Mouse (Mus musculus): ENCODE data around the gene Musk. TPM values are rescaled to one million over a fixed set of nuclear protein-coding genes. Genes with fewer than 3 reads are reported as not detected.

Gene Musk
- polyA plus RNA-seq, 1 experiment from 2014 or later: 0.21 TPM

DNA sequence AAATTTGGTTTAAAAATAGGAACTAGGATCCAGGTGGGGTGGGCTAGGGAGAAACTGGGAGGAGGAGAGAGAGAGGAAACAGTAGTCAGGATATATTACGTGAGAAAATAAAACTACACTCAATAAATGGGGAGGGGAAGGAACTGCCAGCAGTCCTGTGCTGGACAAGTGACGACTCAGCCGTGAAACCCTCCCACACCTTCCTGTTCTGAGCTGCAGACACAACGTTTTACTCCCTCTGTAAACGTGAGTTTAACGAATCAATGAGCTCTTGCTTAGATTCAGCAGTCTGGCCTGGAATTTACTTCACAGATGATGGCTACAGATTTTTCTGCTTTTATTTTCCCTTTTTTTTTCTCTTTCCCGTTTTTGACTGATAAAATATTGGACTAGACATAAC lies 18.8 kb downstream of the Musk start:
- H3K27me3 ChIP-seq (replicated peaks; ENCODE audit: control insufficient read depth, insufficient read depth, low read length): no peaks in the 10 kb centered on the region
- H3K27ac ChIP-seq (ENCODE audit: low read depth, low read length): no peak overlapping the region
- H3K9me3 ChIP-seq (ENCODE audit: control insufficient read depth): no peaks in the 10 kb centered on the region
- H3K4me1 ChIP-seq (replicated peaks; ENCODE audit: control insufficient read depth, insufficient read depth, low read length): no peaks in the 10 kb centered on the region
- WGBS: 24% methylated on average over 7 of the region's 7 CpGs
- H3K4me3 ChIP-seq (ENCODE audit: low read depth, low read length): no peak overlapping the region
- ATAC-seq: no peak
- no peak overlapping the region for H3K4me2 ChIP-seq (replicated peaks; ENCODE audit: low read depth)
- H3K36me3 ChIP-seq (ENCODE audit: control insufficient read depth, insufficient read depth): no peaks in the 10 kb centered on the region
- no peak overlapping the region for H3K9ac ChIP-seq (ENCODE audit: low read depth, low read length)
- no peak for TF ChIP-seq CTCF (IDR thresholded peaks at IDR 0.05; ENCODE audit: low read depth)

DNA sequence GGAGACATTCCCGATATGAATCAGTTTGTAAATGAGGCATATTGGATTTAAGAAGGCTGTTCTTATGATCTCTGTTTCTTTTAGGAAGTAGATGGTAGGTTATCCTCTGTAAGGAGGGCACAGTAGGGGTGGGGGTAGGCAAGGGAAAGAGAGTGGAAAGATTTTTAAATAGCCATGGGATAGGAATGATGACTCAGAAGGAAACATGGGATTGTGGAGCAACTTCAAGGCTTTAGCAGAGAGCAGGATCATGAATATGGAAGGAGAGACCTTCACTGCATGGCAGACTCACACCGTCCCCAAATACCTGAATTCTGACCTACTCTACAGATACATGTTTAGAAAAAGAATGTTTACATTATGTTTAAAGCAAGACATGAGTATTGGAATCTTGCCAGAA lies 21.7 kb downstream of the Musk start:
- Histone ChIP-seq H3K9me3 (ENCODE audit: control insufficient read depth) (no peaks in the 10 kb centered on the region), H3K36me3 (ENCODE audit: control insufficient read depth, insufficient read depth) (no peaks in the 10 kb centered on the region), H3K9ac (ENCODE audit: low read depth, low read length) (no peak overlapping the region), H3K27ac (ENCODE audit: low read depth, low read length) (no peak overlapping the region), H3K4me2 (replicated peaks; ENCODE audit: low read depth) (no peak overlapping the region), H3K27me3 (replicated peaks; ENCODE audit: control insufficient read depth, insufficient read depth, low read length) (no peaks in the 10 kb centered on the region), H3K4me1 (replicated peaks; ENCODE audit: control insufficient read depth, insufficient read depth, low read length) (no peaks in the 10 kb centered on the region), H3K4me3 (ENCODE audit: low read depth, low read length) (no peak overlapping the region)
- no peak for ATAC-seq
- no peak for TF ChIP-seq CTCF (IDR thresholded peaks at IDR 0.05; ENCODE audit: low read depth)
- WGBS: 51% methylated on average over 2 of the region's 2 CpGs

DNA sequence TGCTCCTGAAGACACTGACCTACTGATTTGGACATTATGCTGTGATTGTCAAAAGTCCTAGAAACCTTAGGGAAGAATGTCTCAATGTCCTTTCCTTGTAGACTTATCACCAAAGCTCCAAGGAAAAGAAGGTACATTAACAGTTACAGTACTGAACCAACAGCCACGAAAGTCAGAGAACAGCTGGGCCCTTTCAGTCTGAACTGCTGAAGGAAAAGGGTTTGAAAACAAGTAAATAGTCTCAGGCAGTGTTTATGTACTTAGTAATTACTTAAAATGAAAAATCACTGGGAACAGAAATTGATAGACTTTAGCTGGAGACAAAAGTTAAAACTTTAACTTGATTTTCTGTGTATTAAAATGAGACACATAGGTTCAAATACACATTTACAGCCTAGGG lies 27.6 kb downstream of the Musk start:
- H3K4me3 ChIP-seq (ENCODE audit: low read depth, low read length): no peak overlapping the region
- H3K27ac ChIP-seq (ENCODE audit: low read depth, low read length): no peak overlapping the region
- H3K9me3 ChIP-seq (ENCODE audit: control insufficient read depth): no peaks in the 10 kb centered on the region
- no peak for TF ChIP-seq CTCF (IDR thresholded peaks at IDR 0.05; ENCODE audit: low read depth)
- H3K4me1 ChIP-seq (replicated peaks; ENCODE audit: control insufficient read depth, insufficient read depth, low read length): no peaks in the 10 kb centered on the region
- H3K4me2 ChIP-seq (replicated peaks; ENCODE audit: low read depth): no peak overlapping the region
- no peak for ATAC-seq
- no peaks in the 10 kb centered on the region for H3K27me3 ChIP-seq (replicated peaks; ENCODE audit: control insufficient read depth, insufficient read depth, low read length)
- H3K36me3 ChIP-seq (ENCODE audit: control insufficient read depth, insufficient read depth): no peaks in the 10 kb centered on the region
- no peak overlapping the region for H3K9ac ChIP-seq (ENCODE audit: low read depth, low read length)
- WGBS: 67% methylated on average over 1 of the region's 1 CpGs

DNA sequence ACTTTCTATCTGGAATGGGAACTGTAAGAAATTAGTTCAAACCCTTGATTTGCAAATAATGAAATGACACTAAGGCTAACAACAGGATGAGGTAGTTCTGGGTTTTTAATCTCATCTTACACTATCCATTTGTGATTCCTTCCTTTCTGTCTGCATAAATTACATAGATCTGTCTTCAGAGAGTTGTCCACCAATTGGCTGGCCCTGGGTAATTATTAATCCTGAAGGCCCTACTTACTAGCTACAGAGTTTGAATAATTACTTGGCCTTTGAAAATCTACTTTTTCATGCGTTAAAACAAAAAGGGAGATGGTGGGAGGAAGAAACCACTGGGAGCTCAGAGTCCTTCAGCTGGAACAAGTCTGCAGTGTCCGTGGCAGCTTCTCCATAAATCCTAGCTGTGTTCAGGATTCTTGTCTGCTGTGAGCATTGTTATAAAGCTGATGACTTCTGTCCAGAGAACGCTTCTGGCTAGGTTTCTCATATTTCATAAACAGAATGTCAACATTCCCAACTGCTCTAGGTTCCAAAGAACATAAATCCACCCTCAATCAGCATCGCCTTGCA lies 29.3 kb downstream of the Musk start:
- no peaks in the 10 kb centered on the region for H3K4me1 ChIP-seq (replicated peaks; ENCODE audit: control insufficient read depth, insufficient read depth, low read length)
- no peaks in the 10 kb centered on the region for H3K36me3 ChIP-seq (ENCODE audit: control insufficient read depth, insufficient read depth)
- TF ChIP-seq CTCF (IDR thresholded peaks at IDR 0.05; ENCODE audit: low read depth): no peak
- no peaks in the 10 kb centered on the region for H3K27me3 ChIP-seq (replicated peaks; ENCODE audit: control insufficient read depth, insufficient read depth, low read length)
- WGBS: 15% methylated on average over 4 of the region's 4 CpGs
- H3K9me3 ChIP-seq (ENCODE audit: control insufficient read depth): no peaks in the 10 kb centered on the region
- 0 out of 2 replicates have a peak overlapping the region, but pooled peaks have one; percentile 30 for H3K4me2 ChIP-seq (replicated peaks; ENCODE audit: low read depth)
- H3K9ac ChIP-seq (ENCODE audit: low read depth, low read length): no peak overlapping the region
- ATAC-seq: no peak
- H3K4me3 ChIP-seq (ENCODE audit: low read depth, low read length): no peak overlapping the region
- no peak overlapping the region for H3K27ac ChIP-seq (ENCODE audit: low read depth, low read length)

DNA sequence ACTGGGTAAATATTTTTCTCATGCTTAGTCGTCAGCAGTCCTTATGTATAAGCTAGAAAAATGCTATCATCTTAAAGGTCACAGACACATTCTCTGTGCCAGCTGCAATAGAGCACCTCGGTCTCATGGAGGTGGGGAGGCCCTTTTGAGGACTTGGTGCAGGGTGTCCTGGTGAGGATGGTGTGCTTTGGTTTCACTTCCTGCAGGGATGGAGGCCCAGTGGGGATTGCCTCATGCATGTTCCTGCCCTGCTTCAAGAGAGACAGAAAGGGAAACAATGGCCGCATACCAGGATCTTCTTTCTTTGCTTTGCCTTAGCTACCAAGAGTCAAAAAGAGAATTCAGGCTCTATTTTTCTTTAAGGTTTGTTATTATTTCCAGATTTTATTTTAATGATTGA lies 31.8 kb downstream of the Musk start:
- H3K36me3 ChIP-seq (ENCODE audit: control insufficient read depth, insufficient read depth): no peaks in the 10 kb centered on the region
- no peaks in the 10 kb centered on the region for H3K27me3 ChIP-seq (replicated peaks; ENCODE audit: control insufficient read depth, insufficient read depth, low read length)
- no peak overlapping the region for H3K27ac ChIP-seq (ENCODE audit: low read depth, low read length)
- 68% methylated on average over 3 of the region's 3 CpGs for WGBS
- no peak for ATAC-seq
- no peak overlapping the region for H3K9ac ChIP-seq (ENCODE audit: low read depth, low read length)
- H3K9me3 ChIP-seq (ENCODE audit: control insufficient read depth): no peaks in the 10 kb centered on the region
- H3K4me3 ChIP-seq (ENCODE audit: low read depth, low read length): no peak overlapping the region
- no peaks in the 10 kb centered on the region for H3K4me1 ChIP-seq (replicated peaks; ENCODE audit: control insufficient read depth, insufficient read depth, low read length)
- no peak overlapping the region for H3K4me2 ChIP-seq (replicated peaks; ENCODE audit: low read depth)
- no peak for TF ChIP-seq CTCF (IDR thresholded peaks at IDR 0.05; ENCODE audit: low read depth)

DNA sequence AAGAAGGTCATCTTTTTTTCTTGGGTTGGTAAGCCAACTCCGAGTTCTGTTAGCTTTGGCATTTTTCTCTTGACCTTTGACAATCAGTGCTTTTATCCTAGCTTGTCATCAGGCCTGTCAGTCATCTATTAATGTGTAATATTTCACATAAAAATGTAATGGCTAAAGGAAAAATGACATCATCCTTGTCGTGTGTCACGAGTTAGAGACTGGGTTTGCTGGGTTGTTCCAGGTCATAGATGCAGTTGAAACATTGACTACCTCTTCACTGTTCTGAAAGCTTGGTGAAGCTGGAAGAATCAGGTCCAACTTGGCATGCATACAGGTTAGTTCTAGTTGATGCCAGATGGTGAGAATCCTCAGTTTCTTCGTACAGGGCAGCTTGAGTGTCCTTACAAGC lies 34.5 kb downstream of the Musk start:
- Histone ChIP-seq H3K9me3 (ENCODE audit: control insufficient read depth) (no peaks in the 10 kb centered on the region), H3K4me3 (ENCODE audit: low read depth, low read length) (no peak overlapping the region), H3K9ac (ENCODE audit: low read depth, low read length) (no peak overlapping the region), H3K27ac (ENCODE audit: low read depth, low read length) (no peak overlapping the region), H3K36me3 (ENCODE audit: control insufficient read depth, insufficient read depth) (no peaks in the 10 kb centered on the region), H3K4me2 (replicated peaks; ENCODE audit: low read depth) (no peak overlapping the region), H3K27me3 (replicated peaks; ENCODE audit: control insufficient read depth, insufficient read depth, low read length) (no peaks in the 10 kb centered on the region), H3K4me1 (replicated peaks; ENCODE audit: control insufficient read depth, insufficient read depth, low read length) (no peaks in the 10 kb centered on the region)
- TF ChIP-seq CTCF (IDR thresholded peaks at IDR 0.05; ENCODE audit: low read depth): no peak
- no peak for ATAC-seq
- WGBS: 62% methylated on average over 4 of the region's 4 CpGs

DNA sequence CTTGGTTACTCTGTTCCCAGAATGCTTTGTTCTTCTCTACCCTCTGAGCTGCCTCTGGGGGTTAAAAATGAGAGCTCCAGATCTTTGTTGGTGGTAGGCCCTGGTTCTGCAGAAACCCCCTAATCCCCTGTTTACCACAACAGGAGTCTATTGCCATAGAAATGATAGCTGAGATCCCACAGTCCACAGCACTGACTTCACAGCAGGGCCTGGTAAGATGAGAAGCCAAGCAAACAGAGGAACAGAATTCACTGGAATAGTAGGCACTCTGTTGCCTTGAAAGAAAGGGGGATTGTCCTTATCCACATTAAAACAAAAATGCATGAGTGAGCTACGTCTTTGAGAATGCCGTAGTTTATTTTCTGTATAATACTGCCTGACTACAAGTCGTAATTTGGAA lies 41.0 kb downstream of the Musk start:
- 72% methylated on average over 3 of the region's 3 CpGs for WGBS
- no peak overlapping the region for H3K4me3 ChIP-seq (ENCODE audit: low read depth, low read length)
- no peaks in the 10 kb centered on the region for H3K4me1 ChIP-seq (replicated peaks; ENCODE audit: control insufficient read depth, insufficient read depth, low read length)
- no peaks in the 10 kb centered on the region for H3K36me3 ChIP-seq (ENCODE audit: control insufficient read depth, insufficient read depth)
- H3K4me2 ChIP-seq (replicated peaks; ENCODE audit: low read depth): no peak overlapping the region
- no peaks in the 10 kb centered on the region for H3K27me3 ChIP-seq (replicated peaks; ENCODE audit: control insufficient read depth, insufficient read depth, low read length)
- no peak for ATAC-seq
- no peak overlapping the region for H3K27ac ChIP-seq (ENCODE audit: low read depth, low read length)
- no peaks in the 10 kb centered on the region for H3K9me3 ChIP-seq (ENCODE audit: control insufficient read depth)
- no peak overlapping the region for H3K9ac ChIP-seq (ENCODE audit: low read depth, low read length)
- no peak for TF ChIP-seq CTCF (IDR thresholded peaks at IDR 0.05; ENCODE audit: low read depth)
